Mouse (Mus musculus) heart, embryonic 12.5 days (tissue): ENCODE results near the gene Cnot1. TPM values are rescaled to one million over a fixed set of nuclear protein-coding genes. Genes with fewer than 3 reads are reported as not detected.
A peak's percentile ranks its signal among the peaks of the same experiment; 100 is the strongest.

Experiments
- ATAC-seq: fragments of 200-750 bp; cut with Nextera tagmentation; 2 replicates; pipeline ENCODE4 v1.8.0; 2017; ENCODE audit warnings: moderate TSS enrichment, moderate library complexity; ENCODE audit not compliant: insufficient number of reproducible peaks, low FRiP score
- H3K27ac ChIP-seq: fragments of 300-500 bp; sonication (generic); 2 replicates; pipeline ENCODE4 v1.5.1; 2016; ENCODE audit warnings: mild to moderate bottlenecking, moderate library complexity; ENCODE audit not compliant: poor library complexity, severe bottlenecking
- H3K27me3 ChIP-seq: fragments of 300-500 bp; sonication (generic); replicated peaks from 2 replicates; pipeline ENCODE4 v1.6.1; 2016; ENCODE audit warnings: mild to moderate bottlenecking, moderate library complexity
- H3K36me3 ChIP-seq: fragments of 300-500 bp; sonication (generic); 2 replicates; pipeline ENCODE4 v1.6.1; 2016; ENCODE audit warnings: mild to moderate bottlenecking, moderate library complexity
- H3K4me1 ChIP-seq: fragments of 300-500 bp; sonication (generic); replicated peaks from 2 replicates; pipeline ENCODE4 v1.6.1; 2016; ENCODE audit warnings: mild to moderate bottlenecking
- H3K4me2 ChIP-seq: fragments of 300-500 bp; sonication (generic); 2 replicates; pipeline ENCODE4 v1.6.1; 2016; ENCODE audit warnings: mild to moderate bottlenecking, moderate library complexity
- H3K4me3 ChIP-seq: fragments of 300-500 bp; sonication (generic); 2 replicates; pipeline ENCODE4 v1.5.1; 2016; ENCODE audit warnings: mild to moderate bottlenecking
- H3K9ac ChIP-seq: fragments of 300-500 bp; sonication (generic); 2 replicates; pipeline ENCODE4 v1.6.1; 2016; ENCODE audit warnings: mild to moderate bottlenecking, moderate library complexity
- H3K9me3 ChIP-seq: fragments of 300-500 bp; sonication (generic); replicated peaks from 2 replicates; pipeline ENCODE4 v1.6.1; 2016; ENCODE audit warnings: mild to moderate bottlenecking, moderate library complexity
- WGBS: fragments of 180-500 bp; shearing (Covaris S2); methylation state at CpG from one replicate; pipeline ENCODE4 v1.1.7; 2016; 5-methylcytosine and 5-hydroxymethylcytosine counted together
- polyA plus RNA-seq: library from polyadenylated mRNA; unstranded; fragments of >200 nt; fragmentation: Nextera tagmentation; extraction: Ambion mirVana; gene quantifications from 2 replicates; pipeline ENCODE4 v1.2.1, GENCODE M21; 2016

Cnot1 gene
- polyA plus RNA-seq, 1 experiment from 2014 or later: 80.7 TPM

DNA sequence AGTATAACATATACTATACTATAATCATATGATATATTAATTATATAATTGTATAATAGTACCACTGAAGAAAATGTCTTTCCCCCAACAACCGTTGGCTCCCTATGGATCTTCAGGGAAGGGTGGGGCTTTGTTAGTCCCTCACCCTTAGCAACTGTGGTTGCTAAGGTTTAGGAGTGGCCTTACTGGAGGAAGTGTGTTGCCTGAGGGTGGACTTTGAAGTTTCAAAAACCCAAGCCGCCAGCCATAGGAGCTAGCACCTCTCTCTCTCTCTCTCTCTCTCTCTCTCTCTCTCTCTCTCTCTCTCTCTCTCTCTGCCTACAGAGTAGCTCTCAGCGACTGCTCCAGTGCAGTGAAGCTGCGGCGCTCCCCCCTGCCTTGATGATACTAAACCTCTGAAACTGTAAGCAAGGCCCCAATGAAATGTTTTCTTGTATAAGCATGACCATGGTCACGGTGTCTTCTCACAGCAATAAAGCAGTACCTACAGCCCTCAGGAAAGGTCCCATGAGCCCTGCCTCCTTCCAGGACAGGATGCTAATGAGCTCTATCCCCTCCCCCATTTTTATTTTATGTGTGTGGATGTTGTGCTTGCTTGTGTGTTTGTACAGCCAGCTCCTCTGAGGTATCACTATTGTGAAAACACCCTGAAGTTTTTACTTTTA lies 8.9 kb upstream of the Cnot1 start:
- H3K27ac ChIP-seq: peak overlapping the region; percentile 60; the same call in 1 of the 2 replicates
- ATAC-seq: no peak
- no peak overlapping the region for H3K9ac ChIP-seq
- WGBS: 42% methylated on average over 6 of the region's 6 CpGs
- H3K36me3 ChIP-seq: no peaks in the 10 kb centered on the region
- no peak overlapping the region for H3K4me3 ChIP-seq
- no peaks in the 10 kb centered on the region for H3K27me3 ChIP-seq
- H3K4me1 ChIP-seq: peaks cover 38% of the 10 kb centered on the region
- H3K4me2 ChIP-seq: no peak overlapping the region; the same call in 1 of the 2 replicates
- no peaks in the 10 kb centered on the region for H3K9me3 ChIP-seq

DNA sequence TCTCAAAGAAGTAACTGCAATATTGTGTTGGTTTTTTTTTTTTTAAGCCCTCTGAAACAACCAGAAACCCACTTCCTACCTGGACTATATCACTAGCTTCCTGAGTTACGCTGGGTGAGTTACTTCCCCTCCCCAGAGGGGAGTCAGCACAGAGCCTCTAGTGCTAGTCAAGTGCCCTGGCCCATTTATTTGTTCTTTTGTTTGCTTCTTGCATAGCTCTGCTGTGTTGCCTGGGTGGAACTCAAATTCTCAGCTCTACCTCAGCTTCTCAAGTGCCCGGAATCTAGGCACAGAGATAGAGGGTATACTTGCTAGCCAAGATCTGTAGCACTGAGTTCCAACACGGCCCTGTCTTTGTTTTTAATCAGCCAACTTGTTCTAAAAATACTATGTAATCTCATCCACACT lies 2.9 kb upstream of the Cnot1 start:
- no peak overlapping the region for H3K4me3 ChIP-seq
- peak overlapping the region; percentile 93 for H3K27ac ChIP-seq
- H3K4me1 ChIP-seq: peaks cover 32% of the 10 kb centered on the region
- no peaks in the 10 kb centered on the region for H3K27me3 ChIP-seq
- no peak overlapping the region for H3K9ac ChIP-seq
- H3K36me3 ChIP-seq: no peaks in the 10 kb centered on the region
- no peaks in the 10 kb centered on the region for H3K9me3 ChIP-seq
- WGBS: 15% methylated on average over 3 of the region's 3 CpGs
- ATAC-seq: no peak
- H3K4me2 ChIP-seq: peak overlapping the region; percentile 21

DNA sequence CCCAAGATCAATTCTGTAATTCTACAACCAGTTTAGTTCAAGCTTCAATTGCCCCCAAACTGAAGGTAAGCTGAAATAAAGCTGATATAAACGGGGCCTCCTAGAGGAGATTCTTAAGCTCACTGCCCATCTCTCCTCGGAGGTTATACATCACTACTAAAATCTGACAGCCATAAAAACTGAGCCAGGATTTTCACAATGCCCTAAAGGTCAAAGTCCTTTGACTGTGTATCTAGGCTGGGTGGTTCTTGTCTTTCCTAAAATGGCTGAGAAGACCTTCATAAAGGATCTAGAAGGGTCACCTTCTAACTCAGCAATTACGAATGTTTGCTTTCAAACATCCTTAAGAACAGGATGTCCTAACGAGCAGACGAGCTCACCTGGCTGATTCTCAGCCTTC lies 1.9 kb upstream of the Cnot1 start:
- Histone ChIP-seq H3K36me3 (0 out of 2 replicates have a peak, but pooled peaks cover 4% of the 10 kb centered on the region), H3K4me3 (no peak overlapping the region), H3K4me2 (no peak overlapping the region), H3K27me3 (no peaks in the 10 kb centered on the region), H3K9me3 (no peaks in the 10 kb centered on the region), H3K27ac (peak overlapping the region; percentile 93; the same call in 1 of the 2 replicates), H3K4me1 (peaks cover 42% of the 10 kb centered on the region), H3K9ac (no peak overlapping the region)
- ATAC-seq: no peak
- WGBS: 85% methylated on average over 5 of the region's 5 CpGs

DNA sequence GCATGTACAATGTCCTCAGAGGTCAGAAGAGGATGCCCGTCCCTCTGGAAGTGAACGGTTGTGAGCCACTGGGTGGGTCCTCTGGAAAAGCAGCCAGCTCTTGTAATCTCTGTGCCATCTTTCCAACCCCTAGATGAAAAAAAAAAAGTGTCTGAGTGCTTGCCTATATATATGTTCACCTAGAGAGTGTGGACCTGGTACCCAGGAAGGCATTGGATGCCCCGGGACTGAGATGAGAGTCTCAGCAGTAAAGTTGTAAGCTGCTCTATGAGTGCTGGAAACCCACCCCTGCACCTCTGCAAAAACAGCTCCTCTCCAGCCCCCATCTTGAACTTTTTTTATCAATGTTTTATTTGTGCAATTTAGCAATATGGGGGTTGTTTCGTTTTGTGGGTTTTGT lies 1.4 kb upstream of the Cnot1 start:
- peaks cover 47% of the 10 kb centered on the region for H3K4me1 ChIP-seq
- no peaks in the 10 kb centered on the region for H3K9me3 ChIP-seq
- H3K27ac ChIP-seq: no peak overlapping the region
- H3K27me3 ChIP-seq: no peaks in the 10 kb centered on the region
- 0 out of 2 replicates have a peak, but pooled peaks cover 4% of the 10 kb centered on the region for H3K36me3 ChIP-seq
- H3K4me2 ChIP-seq: no peak overlapping the region
- no peak overlapping the region for H3K4me3 ChIP-seq
- H3K9ac ChIP-seq: no peak overlapping the region
- WGBS: 88% methylated on average over 4 of the region's 4 CpGs
- no peak for ATAC-seq

DNA sequence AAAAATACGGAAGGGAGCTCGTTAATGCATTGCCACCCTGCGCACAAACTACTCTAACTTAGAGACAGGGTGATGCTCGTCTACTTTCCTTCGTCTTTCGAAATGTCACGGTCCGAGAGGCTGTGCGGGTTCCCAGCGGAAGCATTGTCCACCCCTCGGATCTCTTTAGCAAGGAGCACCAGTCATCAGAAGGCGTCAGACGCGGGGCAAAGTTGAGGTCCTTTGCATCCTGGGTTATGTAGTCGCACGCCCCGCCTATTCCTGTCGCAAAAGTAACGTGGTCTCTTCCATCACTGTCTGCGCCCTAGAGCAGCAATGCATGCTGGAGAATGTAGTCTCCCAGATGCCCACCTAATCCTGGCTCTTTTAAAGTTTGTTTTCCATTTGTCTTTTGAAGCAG lies 597 bp upstream of the Cnot1 start:
- Histone ChIP-seq H3K27me3 (no peaks in the 10 kb centered on the region), H3K4me2 (peak overlapping the region; percentile 70), H3K4me3 (peak overlapping the region; percentile 78), H3K9ac (peak overlapping the region; percentile 95), H3K36me3 (0 out of 2 replicates have a peak, but pooled peaks cover 4% of the 10 kb centered on the region), H3K27ac (peak overlapping the region; percentile 94), H3K4me1 (peaks cover 50% of the 10 kb centered on the region), H3K9me3 (no peaks in the 10 kb centered on the region)
- WGBS: under 1% methylated on average over 20 of the region's 20 CpGs
- ATAC-seq: peak; percentile 90

DNA sequence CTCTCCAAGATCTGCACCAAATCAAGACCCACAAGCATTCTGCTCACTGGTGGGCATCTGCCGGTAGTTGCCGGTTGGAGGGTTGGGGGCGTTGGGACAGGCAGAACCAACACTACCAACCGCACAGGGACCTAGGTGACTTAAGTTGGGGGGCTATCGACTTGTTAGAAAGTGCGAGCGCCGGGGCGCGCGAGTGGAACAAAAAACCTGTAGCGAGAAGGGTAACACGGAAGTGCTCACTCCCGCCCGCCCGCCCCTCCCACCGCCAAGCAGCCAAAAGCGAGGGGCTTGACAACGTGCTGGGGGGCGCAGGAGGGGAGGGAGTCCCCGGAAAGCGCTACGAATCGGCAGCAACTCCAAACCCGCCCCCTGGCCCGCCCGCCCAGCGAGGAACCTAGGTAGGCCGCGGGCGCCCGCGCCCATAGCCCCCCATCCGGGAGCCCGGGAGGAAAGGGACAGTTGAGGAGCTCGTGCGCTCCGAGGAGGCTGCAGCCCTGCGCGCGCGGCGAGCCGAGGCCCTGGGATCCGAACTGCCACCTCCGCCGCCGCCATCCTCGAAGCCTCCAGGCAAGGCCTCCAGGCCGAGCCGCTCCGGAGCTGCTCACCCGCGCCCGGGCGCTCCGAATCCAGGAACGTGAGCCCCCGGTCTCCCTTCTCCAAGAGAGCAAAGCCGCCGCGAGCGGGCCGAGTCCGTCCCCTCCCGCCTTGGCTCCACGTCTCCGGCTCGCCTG lies 638 bp downstream of the Cnot1 start:
- peak overlapping the region; percentile 90 for H3K27ac ChIP-seq
- peaks cover 54% of the 10 kb centered on the region for H3K4me1 ChIP-seq
- H3K36me3 ChIP-seq: peaks cover 12% of the 10 kb centered on the region; the same call in 1 of the 2 replicates
- H3K27me3 ChIP-seq: no peaks in the 10 kb centered on the region
- peak overlapping the region; percentile 78 for H3K4me3 ChIP-seq
- peak overlapping the region; percentile 97 for H3K4me2 ChIP-seq
- ATAC-seq: peak; percentile 9; the same call in 1 of the 2 replicates
- no peaks in the 10 kb centered on the region for H3K9me3 ChIP-seq
- WGBS: under 1% methylated on average over 64 of the region's 69 CpGs
- peak overlapping the region; percentile 95 for H3K9ac ChIP-seq

GRCm38 (mm10) chr8:95805482-95805881 lies 1.8 kb downstream of the Cnot1 start:
- WGBS: 61% methylated on average over 2 of the region's 2 CpGs
- peaks cover 48% of the 10 kb centered on the region for H3K4me1 ChIP-seq

DNA sequence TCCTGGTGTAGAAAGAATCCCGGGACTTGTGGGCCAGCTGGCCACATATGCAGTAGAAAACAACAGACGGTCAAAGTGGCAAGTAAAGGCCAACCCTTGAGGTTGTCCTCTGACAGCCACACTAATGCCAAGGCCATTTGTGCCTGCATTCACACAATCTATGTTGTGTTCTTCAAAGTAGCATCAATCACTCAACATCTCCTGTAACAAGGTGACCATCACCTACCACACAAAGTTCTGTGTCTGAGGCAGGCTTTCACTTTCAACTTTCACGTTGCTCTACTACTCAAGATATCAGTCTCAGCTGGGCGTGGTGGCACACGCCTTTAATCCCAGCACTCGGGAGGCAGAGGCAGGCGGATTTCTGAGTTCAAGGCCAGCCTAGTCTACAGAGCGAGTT lies 5.0 kb downstream of the Cnot1 start:
- no peaks in the 10 kb centered on the region for H3K27me3 ChIP-seq
- no peak for ATAC-seq
- 70% methylated on average over 8 of the region's 8 CpGs for WGBS
- H3K4me1 ChIP-seq: peaks cover 56% of the 10 kb centered on the region
- no peak overlapping the region for H3K27ac ChIP-seq
- H3K4me3 ChIP-seq: no peak overlapping the region
- H3K9ac ChIP-seq: no peak overlapping the region
- peaks cover 28% of the 10 kb centered on the region for H3K36me3 ChIP-seq
- H3K9me3 ChIP-seq: no peaks in the 10 kb centered on the region
- H3K4me2 ChIP-seq: no peak overlapping the region

More at GRCm38 (mm10) chr8:95805482-95805881, 1.8 kb downstream of the Cnot1 start:
- Histone ChIP-seq H3K36me3 (peaks cover 15% of the 10 kb centered on the region; the same call in 1 of the 2 replicates), H3K27ac (no peak overlapping the region), H3K9me3 (no peaks in the 10 kb centered on the region), H3K4me2 (peak overlapping the region; percentile 97), H3K9ac (peak overlapping the region; percentile 95), H3K4me3 (peak overlapping the region; percentile 78), H3K27me3 (no peaks in the 10 kb centered on the region)
- no peak for ATAC-seq

- Histone ChIP-seq H3K4me3 (no peak overlapping the region), H3K9ac (no peak overlapping the region), H3K9me3 (no peaks in the 10 kb centered on the region), H3K4me1 (peaks cover 56% of the 10 kb centered on the region), H3K27ac (no peak overlapping the region), H3K27me3 (no peaks in the 10 kb centered on the region), H3K36me3 (peaks cover 30% of the 10 kb centered on the region), H3K4me2 (no peak overlapping the region)
- WGBS: 81% methylated on average over 1 of the region's 1 CpGs
- ATAC-seq: no peak
Measured at GRCm38 (mm10) chr8:95801476-95802064, 5.7 kb downstream of the Cnot1 start.

DNA sequence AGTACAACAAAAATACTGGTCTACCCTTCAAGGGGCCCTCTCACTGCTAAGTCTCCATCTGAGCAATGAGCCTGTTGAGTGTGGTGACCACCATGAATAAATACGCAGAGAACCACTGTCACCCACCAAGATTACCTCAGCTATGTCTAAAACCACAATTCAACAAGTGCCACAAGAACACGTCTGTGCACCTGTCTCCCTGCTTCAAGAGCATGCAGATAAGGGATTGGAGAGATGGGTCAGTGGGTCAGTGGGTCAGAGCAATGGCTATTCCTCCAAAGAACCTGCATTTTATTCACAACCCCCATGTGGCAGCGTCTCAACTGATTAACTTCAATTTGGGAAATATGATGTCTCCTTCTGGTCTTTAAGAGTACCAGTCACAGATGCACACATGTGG lies 6.9 kb downstream of the Cnot1 start:
- H3K4me2 ChIP-seq: no peak overlapping the region
- no peak for ATAC-seq
- WGBS: 80% methylated on average over 3 of the region's 3 CpGs
- no peaks in the 10 kb centered on the region for H3K9me3 ChIP-seq
- no peaks in the 10 kb centered on the region for H3K27me3 ChIP-seq
- no peak overlapping the region for H3K9ac ChIP-seq
- H3K4me1 ChIP-seq: peaks cover 49% of the 10 kb centered on the region
- no peak overlapping the region for H3K27ac ChIP-seq
- peaks cover 37% of the 10 kb centered on the region for H3K36me3 ChIP-seq
- H3K4me3 ChIP-seq: no peak overlapping the region

DNA sequence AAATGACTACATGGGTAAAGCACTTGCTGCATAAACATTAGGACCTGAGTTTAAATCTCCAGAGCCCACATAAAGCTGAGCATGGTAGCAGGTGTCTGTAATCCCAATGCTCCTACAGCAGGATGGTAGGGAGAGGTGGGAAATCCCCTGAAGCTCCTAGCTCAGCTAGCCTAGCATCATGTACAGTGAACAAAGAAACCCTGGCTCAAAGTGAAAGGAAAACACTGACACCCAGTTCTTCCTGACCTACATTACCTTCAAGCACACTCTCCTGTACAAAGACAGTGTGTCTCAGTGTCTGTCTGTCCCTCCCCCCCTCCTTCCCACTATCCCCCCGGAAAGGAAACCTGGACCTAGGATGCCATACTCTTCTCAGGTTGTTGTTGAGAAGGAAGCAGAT lies 7.4 kb downstream of the Cnot1 start:
- Histone ChIP-seq H3K27ac (no peak overlapping the region), H3K27me3 (no peaks in the 10 kb centered on the region), H3K4me2 (no peak overlapping the region), H3K9me3 (no peaks in the 10 kb centered on the region), H3K36me3 (peaks cover 37% of the 10 kb centered on the region), H3K4me1 (peaks cover 44% of the 10 kb centered on the region), H3K4me3 (no peak overlapping the region), H3K9ac (no peak overlapping the region)
- no peak for ATAC-seq
- WGBS: 85% methylated on average over 1 of the region's 1 CpGs
